Mouse (Mus musculus): ENCODE results near the gene Amhr2. TPM values are rescaled to one million over a fixed set of nuclear protein-coding genes. Genes with fewer than 3 reads are reported as not detected.

Gene Amhr2
- polyA plus RNA-seq, 1 experiment from 2014 or later = 1.2 TPM

DNA sequence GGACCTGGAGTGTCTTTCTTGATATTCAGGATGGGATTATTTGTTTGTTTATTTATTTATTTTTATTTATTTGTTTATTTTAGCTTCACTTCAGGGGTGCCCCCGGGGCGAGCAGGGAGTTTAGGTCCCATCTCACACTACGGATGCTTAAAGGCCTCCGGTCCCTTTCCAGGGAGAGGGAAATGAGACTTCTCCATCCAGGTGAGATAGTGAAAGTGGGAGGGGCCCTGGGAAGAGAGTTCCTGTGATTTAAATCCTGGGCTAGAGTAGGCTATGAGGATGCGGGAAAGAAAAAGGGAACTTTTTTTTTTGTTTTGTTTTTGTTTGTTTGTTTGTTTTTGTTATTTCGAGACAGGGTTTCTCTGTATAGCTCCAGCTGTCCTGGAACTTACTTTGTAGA is 14.2 kb downstream of the Amhr2 start:
- H3K27ac ChIP-seq (ENCODE audit: low read length) = no peak overlapping the region; the same call in 1 of the 2 replicates

GRCm38 (mm10) chr15:102459847-102460246 is 14.7 kb downstream of the Amhr2 start:
- no peak overlapping the region for H3K9ac ChIP-seq (replicated peaks; ENCODE audit: low read depth, low read length)

More for the DNA sequence above, 14.2 kb downstream of the Amhr2 start:
- Histone ChIP-seq H3K4me1 (ENCODE audit: control insufficient read depth, insufficient read depth, low read length) (0 out of 2 replicates have a peak, but pooled peaks cover 4% of the 10 kb centered on the region), H3K36me3 (ENCODE audit: control insufficient read depth, insufficient read depth, low read length) (no peaks in the 10 kb centered on the region), H3K9me3 (ENCODE audit: control insufficient read depth, low read depth, low read length) (no peaks in the 10 kb centered on the region), H3K9ac (replicated peaks; ENCODE audit: low read depth, low read length) (no peak overlapping the region), H3K4me2 (replicated peaks; ENCODE audit: low read depth, low read length) (peak overlapping the region; percentile 55), H3K4me3 (ENCODE audit: low read depth, low read length) (peak overlapping the region; percentile 37), H3K27me3 (ENCODE audit: control insufficient read depth, insufficient read depth, low read length) (no peaks in the 10 kb centered on the region)
- WGBS = 30% methylated on average over 6 of the region's 6 CpGs
- ATAC-seq (ENCODE audit: insufficient number of reproducible peaks, insufficient read depth, low FRiP score, low read depth) = no peak

DNA sequence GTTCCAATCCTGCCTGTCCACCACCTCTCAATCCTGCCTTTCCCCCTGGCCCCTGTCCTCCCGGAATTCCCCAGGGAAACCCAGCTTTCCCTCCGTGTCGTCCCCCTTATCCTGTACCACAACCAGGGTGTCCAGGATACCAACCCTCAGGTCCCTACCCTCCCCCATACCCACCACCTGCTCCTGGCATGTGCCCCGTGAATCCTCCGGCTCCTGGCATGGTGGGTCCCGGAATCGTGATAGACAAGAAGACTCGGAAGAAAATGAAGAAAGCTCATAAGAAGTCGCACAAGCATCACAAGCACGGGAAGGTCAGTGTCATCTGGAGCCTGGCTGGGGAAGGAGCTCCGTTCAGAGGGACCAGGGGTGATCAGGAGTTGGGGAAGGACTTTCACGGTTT is 15.2 kb downstream of the Amhr2 start:
- H3K9ac ChIP-seq (replicated peaks; ENCODE audit: low read depth, low read length) = no peak overlapping the region

More at GRCm38 (mm10) chr15:102459847-102460246, 14.7 kb downstream of the Amhr2 start:
- Histone ChIP-seq H3K4me3 (ENCODE audit: low read depth, low read length) (peak overlapping the region; percentile 37; the same call in 1 of the 2 replicates), H3K4me1 (ENCODE audit: control insufficient read depth, insufficient read depth, low read length) (0 out of 2 replicates have a peak, but pooled peaks cover 4% of the 10 kb centered on the region), H3K27ac (ENCODE audit: low read length) (no peak overlapping the region), H3K4me2 (replicated peaks; ENCODE audit: low read depth, low read length) (peak overlapping the region; percentile 55), H3K36me3 (ENCODE audit: control insufficient read depth, insufficient read depth, low read length) (no peaks in the 10 kb centered on the region), H3K27me3 (ENCODE audit: control insufficient read depth, insufficient read depth, low read length) (no peaks in the 10 kb centered on the region), H3K9me3 (ENCODE audit: control insufficient read depth, low read depth, low read length) (no peaks in the 10 kb centered on the region)
- no peak for ATAC-seq (ENCODE audit: insufficient number of reproducible peaks, insufficient read depth, low FRiP score, low read depth)
- 66% methylated on average over 5 of the region's 5 CpGs for WGBS

GRCm38 (mm10) chr15:102460971-102461370 is 15.8 kb downstream of the Amhr2 start:
- 0 out of 2 replicates have a peak overlapping the region, but pooled peaks have one; percentile 55 for H3K4me2 ChIP-seq (replicated peaks; ENCODE audit: low read depth, low read length)
- H3K9me3 ChIP-seq (ENCODE audit: control insufficient read depth, low read depth, low read length) = no peaks in the 10 kb centered on the region
- H3K9ac ChIP-seq (replicated peaks; ENCODE audit: low read depth, low read length) = no peak overlapping the region
- H3K27ac ChIP-seq (ENCODE audit: low read length) = no peak overlapping the region
- WGBS = 59% methylated on average over 4 of the region's 4 CpGs
- no peak overlapping the region for H3K4me3 ChIP-seq (ENCODE audit: low read depth, low read length)
- H3K4me1 ChIP-seq (ENCODE audit: control insufficient read depth, insufficient read depth, low read length) = 0 out of 2 replicates have a peak, but pooled peaks cover 4% of the 10 kb centered on the region
- no peak for ATAC-seq (ENCODE audit: insufficient number of reproducible peaks, insufficient read depth, low FRiP score, low read depth)
- no peaks in the 10 kb centered on the region for H3K36me3 ChIP-seq (ENCODE audit: control insufficient read depth, insufficient read depth, low read length)
- H3K27me3 ChIP-seq (ENCODE audit: control insufficient read depth, insufficient read depth, low read length) = no peaks in the 10 kb centered on the region

More for the DNA sequence above, 15.2 kb downstream of the Amhr2 start:
- H3K27me3 ChIP-seq (ENCODE audit: control insufficient read depth, insufficient read depth, low read length) = no peaks in the 10 kb centered on the region
- no peak for ATAC-seq (ENCODE audit: insufficient number of reproducible peaks, insufficient read depth, low FRiP score, low read depth)
- H3K4me2 ChIP-seq (replicated peaks; ENCODE audit: low read depth, low read length) = peak overlapping the region; percentile 55
- 80% methylated on average over 12 of the region's 12 CpGs for WGBS
- 0 out of 2 replicates have a peak overlapping the region, but pooled peaks have one; percentile 37 for H3K4me3 ChIP-seq (ENCODE audit: low read depth, low read length)
- 0 out of 2 replicates have a peak, but pooled peaks cover 4% of the 10 kb centered on the region for H3K4me1 ChIP-seq (ENCODE audit: control insufficient read depth, insufficient read depth, low read length)
- no peak overlapping the region for H3K27ac ChIP-seq (ENCODE audit: low read length)
- H3K36me3 ChIP-seq (ENCODE audit: control insufficient read depth, insufficient read depth, low read length) = no peaks in the 10 kb centered on the region
- H3K9me3 ChIP-seq (ENCODE audit: control insufficient read depth, low read depth, low read length) = no peaks in the 10 kb centered on the region

- H3K27ac ChIP-seq (ENCODE audit: low read length) = no peak overlapping the region
- no peak overlapping the region for H3K9ac ChIP-seq (replicated peaks; ENCODE audit: low read depth, low read length)
- H3K36me3 ChIP-seq (ENCODE audit: control insufficient read depth, insufficient read depth, low read length) = no peaks in the 10 kb centered on the region
- H3K27me3 ChIP-seq (ENCODE audit: control insufficient read depth, insufficient read depth, low read length) = no peaks in the 10 kb centered on the region
- H3K4me3 ChIP-seq (ENCODE audit: low read depth, low read length) = no peak overlapping the region
- 0 out of 2 replicates have a peak, but pooled peaks cover 4% of the 10 kb centered on the region for H3K4me1 ChIP-seq (ENCODE audit: control insufficient read depth, insufficient read depth, low read length)
- no peaks in the 10 kb centered on the region for H3K9me3 ChIP-seq (ENCODE audit: control insufficient read depth, low read depth, low read length)
- no peak for ATAC-seq (ENCODE audit: insufficient number of reproducible peaks, insufficient read depth, low FRiP score, low read depth)
- H3K4me2 ChIP-seq (replicated peaks; ENCODE audit: low read depth, low read length) = 0 out of 2 replicates have a peak overlapping the region, but pooled peaks have one; percentile 55
- WGBS = 71% methylated on average over 9 of the region's 9 CpGs
Measured at GRCm38 (mm10) chr15:102461430-102462075, 16.4 kb downstream of the Amhr2 start.

DNA sequence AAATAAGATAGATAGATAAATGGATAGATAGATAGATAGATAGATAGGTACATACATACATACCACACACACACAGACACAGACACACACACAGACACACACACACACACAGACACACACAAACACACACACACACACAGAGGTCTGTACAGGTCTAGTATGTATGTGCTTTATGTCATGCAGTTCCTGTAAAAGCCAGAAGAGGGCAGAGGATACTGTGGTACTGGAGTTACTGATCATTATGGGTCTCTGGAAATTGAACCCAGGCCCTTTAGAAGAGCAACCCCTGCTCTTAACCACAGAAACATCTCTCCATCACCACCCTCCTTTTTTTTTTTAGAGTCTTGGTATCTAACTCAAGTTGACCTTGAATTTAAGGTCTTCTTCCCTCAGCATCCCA is 18.5 kb downstream of the Amhr2 start:
- H3K27me3 ChIP-seq (ENCODE audit: control insufficient read depth, insufficient read depth, low read length) = no peaks in the 10 kb centered on the region
- no peaks in the 10 kb centered on the region for H3K9me3 ChIP-seq (ENCODE audit: control insufficient read depth, low read depth, low read length)
- no peak overlapping the region for H3K27ac ChIP-seq (ENCODE audit: low read length)
- H3K4me3 ChIP-seq (ENCODE audit: low read depth, low read length) = no peak overlapping the region
- H3K4me2 ChIP-seq (replicated peaks; ENCODE audit: low read depth, low read length) = no peak overlapping the region
- H3K36me3 ChIP-seq (ENCODE audit: control insufficient read depth, insufficient read depth, low read length) = no peaks in the 10 kb centered on the region
- 0 out of 2 replicates have a peak, but pooled peaks cover 4% of the 10 kb centered on the region for H3K4me1 ChIP-seq (ENCODE audit: control insufficient read depth, insufficient read depth, low read length)
- no peak overlapping the region for H3K9ac ChIP-seq (replicated peaks; ENCODE audit: low read depth, low read length)
- ATAC-seq (ENCODE audit: insufficient number of reproducible peaks, insufficient read depth, low FRiP score, low read depth) = no peak

DNA sequence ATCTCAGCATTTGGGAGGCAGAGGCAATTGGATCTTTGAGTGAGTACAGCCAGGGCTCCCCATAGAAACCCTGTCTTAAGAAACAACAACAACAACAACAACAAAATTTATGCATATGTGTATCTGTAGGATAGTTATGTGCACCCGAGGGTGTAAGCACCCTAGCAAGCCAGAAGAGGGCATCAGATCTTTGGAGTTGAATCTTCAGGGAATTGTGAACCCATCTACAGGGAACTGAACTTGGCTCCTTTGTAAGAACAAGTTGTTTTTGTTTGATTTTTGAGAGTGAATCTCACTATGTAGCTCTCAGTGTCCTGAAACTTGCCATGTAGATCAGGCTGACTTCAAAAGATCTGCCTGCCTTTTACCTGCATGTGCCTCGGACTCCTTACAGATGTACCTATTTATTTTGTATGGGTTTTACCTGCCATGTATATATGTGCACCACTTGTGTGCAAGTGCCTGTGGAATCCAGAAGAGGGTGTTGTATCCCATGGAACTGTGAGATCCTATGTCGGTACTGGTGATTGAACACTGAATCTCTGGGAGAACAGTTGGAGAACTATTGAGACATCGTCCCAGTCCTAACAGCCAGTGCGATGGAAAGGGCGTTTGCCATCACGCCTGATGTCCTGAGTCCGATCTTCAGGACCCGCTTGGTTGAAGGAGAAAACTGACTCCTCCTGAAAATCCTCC is 23.7 kb downstream of the Amhr2 start:
- no peak overlapping the region for H3K27ac ChIP-seq (ENCODE audit: low read length)
- 95% methylated on average over 9 of the region's 9 CpGs for WGBS
- no peaks in the 10 kb centered on the region for H3K27me3 ChIP-seq (ENCODE audit: control insufficient read depth, insufficient read depth, low read length)
- H3K4me1 ChIP-seq (ENCODE audit: control insufficient read depth, insufficient read depth, low read length) = peaks cover 8% of the 10 kb centered on the region; the same call in 1 of the 2 replicates
- peaks cover 6% of the 10 kb centered on the region; the same call in 1 of the 2 replicates for H3K36me3 ChIP-seq (ENCODE audit: control insufficient read depth, insufficient read depth, low read length)
- H3K9me3 ChIP-seq (ENCODE audit: control insufficient read depth, low read depth, low read length) = no peaks in the 10 kb centered on the region
- H3K9ac ChIP-seq (replicated peaks; ENCODE audit: low read depth, low read length) = no peak overlapping the region
- no peak overlapping the region for H3K4me3 ChIP-seq (ENCODE audit: low read depth, low read length)
- no peak overlapping the region for H3K4me2 ChIP-seq (replicated peaks; ENCODE audit: low read depth, low read length)
- ATAC-seq (ENCODE audit: insufficient number of reproducible peaks, insufficient read depth, low FRiP score, low read depth) = no peak

DNA sequence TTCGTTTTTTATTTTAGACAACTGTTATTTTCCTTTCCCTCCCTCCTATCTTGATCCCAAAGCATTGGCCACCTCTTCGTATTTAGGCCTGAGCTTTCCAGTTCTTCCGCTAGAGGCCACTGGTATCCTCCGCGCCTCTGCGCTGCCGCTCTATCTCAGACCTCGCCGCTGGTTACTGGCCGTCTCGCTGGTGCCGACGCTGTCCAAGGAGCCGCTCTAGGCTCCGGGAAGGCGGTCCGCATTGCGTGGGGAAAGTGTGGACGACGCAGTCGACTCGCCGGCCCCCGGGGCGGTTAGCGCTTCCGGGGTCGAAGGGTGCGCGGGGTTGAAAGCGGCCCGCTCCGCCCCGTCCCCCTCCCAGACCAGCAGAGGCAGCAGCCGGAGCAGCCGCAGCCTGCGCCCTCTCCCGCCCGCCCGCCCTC is 25.0 kb downstream of the Amhr2 start, which contains the start of gene Pcbp2:
Pcbp2 (plus strand) TSS at position 357 of the 422 bp plus-strand sequence.
- Histone ChIP-seq H3K9me3 (ENCODE audit: control insufficient read depth, low read depth, low read length) (no peaks in the 10 kb centered on the region), H3K27ac (ENCODE audit: low read length) (peak within 1 kb of the TSS; percentile 98), H3K4me3 (ENCODE audit: low read depth, low read length) (peak within 1 kb of the TSS; percentile 70), H3K36me3 (ENCODE audit: control insufficient read depth, insufficient read depth, low read length) (peaks cover 18% of the 10 kb centered on the region), H3K4me2 (replicated peaks; ENCODE audit: low read depth, low read length) (peak within 1 kb of the TSS; percentile 77), H3K9ac (replicated peaks; ENCODE audit: low read depth, low read length) (peak within 1 kb of the TSS; percentile 81), H3K27me3 (ENCODE audit: control insufficient read depth, insufficient read depth, low read length) (no peaks in the 10 kb centered on the region), H3K4me1 (ENCODE audit: control insufficient read depth, insufficient read depth, low read length) (peaks cover 8% of the 10 kb centered on the region; the same call in 1 of the 2 replicates)
- WGBS = under 1% methylated on average over 36 of the region's 40 CpGs
- ATAC-seq (ENCODE audit: insufficient number of reproducible peaks, insufficient read depth, low FRiP score, low read depth) = peak; percentile 100

Data from stomach, embryonic 14.5 days (tissue).